12 mouse cellular contexts compared by ENCODE assay signal in the genomic region with DNA sequence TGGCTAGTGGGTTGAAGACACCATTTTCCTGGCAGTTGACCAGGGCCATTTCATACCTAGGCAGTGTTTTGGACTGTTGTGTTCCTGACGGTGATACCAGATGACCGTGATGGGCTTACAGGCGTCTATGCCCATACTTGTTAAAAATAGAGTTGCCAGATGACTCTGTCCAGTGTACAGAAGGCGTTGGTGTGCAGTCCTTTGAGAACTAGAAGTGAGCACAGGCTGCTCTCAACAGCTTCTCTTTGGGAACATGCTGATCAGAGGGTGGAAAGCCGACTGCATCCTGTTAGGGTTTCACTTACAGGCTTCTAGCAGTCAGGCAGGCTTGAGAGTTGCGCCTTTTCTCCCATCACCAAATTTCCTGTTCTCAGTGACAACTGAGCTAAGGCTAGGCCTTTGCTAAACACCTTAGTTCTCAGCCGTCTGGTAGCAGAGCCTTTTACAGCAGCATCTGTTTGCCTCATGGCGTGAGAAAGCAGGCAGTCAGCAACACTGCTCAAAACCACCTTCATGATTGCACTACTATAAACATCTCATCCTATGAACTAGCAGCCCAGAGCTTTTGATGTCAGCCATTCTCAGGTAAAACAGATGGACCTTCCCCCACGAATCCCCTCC.
DNase-seq lines count a peak whose midpoint lies in the region; ATAC-seq and TF ChIP-seq lines count a peak whose summit lies in the region.
"Had no signal": no experiment of that assay in that cellular context is flagged by ENCODE, and none has a peak within 500 bp of the region (broad histone marks: within the 10 kb centered on the region; RNA-seq: fewer than 3 reads in every experiment).

No protein-coding gene starts in this region.

- no peak overlapping the region for H3K4me3 ChIP-seq in embryonic facial prominence, embryonic 12.5 days
- H3K4me3 ChIP-seq in embryonic facial prominence, embryonic 10.5 days, result no peak overlapping the region
- no peak overlapping the region for H3K4me3 ChIP-seq in hindbrain, embryonic 16.5 days (ENCODE audit: low read length)
- no peak overlapping the region for H3K4me3 ChIP-seq in hindbrain, embryonic 14.5 days (replicated peaks; ENCODE audit: low read length)
- no peak overlapping the region for H3K4me3 ChIP-seq in heart, adult 2 months
- H3K4me3 ChIP-seq: liver, embryonic 12.5 days had no signal

- WGBS in embryonic facial prominence, embryonic 12.5 days, result 66% methylated on average over 9 of the region's 9 CpGs
- WGBS in embryonic facial prominence, embryonic 10.5 days, result 75% methylated on average over 9 of the region's 9 CpGs
- 82% methylated on average over 9 of the region's 9 CpGs for WGBS in hindbrain, embryonic 16.5 days
- WGBS in hindbrain, embryonic 14.5 days, result 75% methylated on average over 9 of the region's 9 CpGs
- 35% methylated on average over 9 of the region's 9 CpGs for WGBS in heart, adult 2 months

- no peaks in the 10 kb centered on the region for H3K36me3 ChIP-seq in embryonic facial prominence, embryonic 12.5 days
- H3K36me3 ChIP-seq in embryonic facial prominence, embryonic 10.5 days (replicated peaks), result no peaks in the 10 kb centered on the region
- no peaks in the 10 kb centered on the region for H3K36me3 ChIP-seq in hindbrain, embryonic 16.5 days (ENCODE audit: control insufficient read depth, insufficient read depth, low read length)
- H3K36me3 ChIP-seq in hindbrain, embryonic 14.5 days (replicated peaks; ENCODE audit: control insufficient read depth, insufficient read depth), result no peaks in the 10 kb centered on the region
- H3K36me3 ChIP-seq in heart, adult 2 months (ENCODE audit: control insufficient read depth, insufficient read depth, low read length), result peaks cover 16% of the 10 kb centered on the region
- H3K36me3 ChIP-seq: liver, embryonic 12.5 days had no signal

- no peaks in the 10 kb centered on the region for H3K9me3 ChIP-seq in embryonic facial prominence, embryonic 12.5 days
- no peaks in the 10 kb centered on the region for H3K9me3 ChIP-seq in embryonic facial prominence, embryonic 10.5 days
- no peaks in the 10 kb centered on the region for H3K9me3 ChIP-seq in hindbrain, embryonic 16.5 days (ENCODE audit: control insufficient read depth, low read length)
- no peaks in the 10 kb centered on the region for H3K9me3 ChIP-seq in hindbrain, embryonic 14.5 days (ENCODE audit: control insufficient read depth, low read length)
- H3K9me3 ChIP-seq: liver, embryonic 12.5 days had no signal

- no peak for TF ChIP-seq POLR2A in heart, adult 2 months (IDR thresholded peaks at IDR 0.05; ENCODE audit: insufficient read depth, low read depth, low read length)

- peaks cover 5% of the 10 kb centered on the region; the same call in 1 of the 2 replicates for H3K79me2 ChIP-seq in heart, adult 2 months (replicated peaks; ENCODE audit: control insufficient read depth, insufficient read depth, low read length)

- no peak for TF ChIP-seq EP300 in heart, adult 2 months (IDR thresholded peaks at IDR 0.05; ENCODE audit: insufficient read depth, low read depth, low read length)

- no peaks in the 10 kb centered on the region for H3K27me3 ChIP-seq in embryonic facial prominence, embryonic 12.5 days
- no peaks in the 10 kb centered on the region for H3K27me3 ChIP-seq in embryonic facial prominence, embryonic 10.5 days (replicated peaks; ENCODE audit: low read depth, poor library complexity, severe bottlenecking)
- H3K27me3 ChIP-seq in hindbrain, embryonic 16.5 days (replicated peaks; ENCODE audit: control insufficient read depth, insufficient read depth, low read length), result no peaks in the 10 kb centered on the region
- H3K27me3 ChIP-seq in hindbrain, embryonic 14.5 days (ENCODE audit: control insufficient read depth, insufficient read depth, low read length), result no peaks in the 10 kb centered on the region
- no peaks in the 10 kb centered on the region for H3K27me3 ChIP-seq in heart, adult 2 months (ENCODE audit: control insufficient read depth, insufficient read depth, low read length)
- H3K27me3 ChIP-seq: liver, embryonic 12.5 days had no signal

- H3K4me1 ChIP-seq in embryonic facial prominence, embryonic 12.5 days, result peaks cover 42% of the 10 kb centered on the region
- peaks cover 79% of the 10 kb centered on the region for H3K4me1 ChIP-seq in embryonic facial prominence, embryonic 10.5 days
- H3K4me1 ChIP-seq in hindbrain, embryonic 16.5 days (ENCODE audit: control insufficient read depth, insufficient read depth, low read depth, low read length), result peaks cover 34% of the 10 kb centered on the region
- peaks cover 65% of the 10 kb centered on the region for H3K4me1 ChIP-seq in hindbrain, embryonic 14.5 days (replicated peaks; ENCODE audit: control insufficient read depth, insufficient read depth, low read length)
- H3K4me1 ChIP-seq in heart, adult 2 months (ENCODE audit: control insufficient read depth, insufficient read depth, low read length), result peaks cover 26% of the 10 kb centered on the region
- H3K4me1 ChIP-seq: liver, embryonic 12.5 days had no signal

- TF ChIP-seq CTCF in heart, adult 2 months (IDR thresholded peaks at IDR 0.05), result no peak

- no peak overlapping the region for H3K9ac ChIP-seq in embryonic facial prominence, embryonic 12.5 days
- no peak overlapping the region for H3K9ac ChIP-seq in hindbrain, embryonic 16.5 days (ENCODE audit: low read depth, low read length)
- no peak overlapping the region for H3K9ac ChIP-seq in hindbrain, embryonic 14.5 days
- H3K9ac ChIP-seq in heart, adult 2 months (ENCODE audit: low read depth, low read length), result no peak overlapping the region
- H3K9ac ChIP-seq: liver, embryonic 12.5 days had no signal

- intact Hi-C loops in heart, adult 2 months (cut with DNase I), result loop anchor here (5.0 kb wide), 1 partner anchor 97 kb away; no protein-coding TSS in a partner anchor
- intact Hi-C loops in heart, postnatal 10 days (cut with DNase I), result no loop called here

- H3K4me2 ChIP-seq in embryonic facial prominence, embryonic 12.5 days (replicated peaks), result no peak overlapping the region
- H3K4me2 ChIP-seq in hindbrain, embryonic 16.5 days (ENCODE audit: low read length), result no peak overlapping the region
- no peak overlapping the region for H3K4me2 ChIP-seq in hindbrain, embryonic 14.5 days (replicated peaks)
- H3K4me2 ChIP-seq: liver, embryonic 12.5 days had no signal

- DNase-seq in embryonic facial prominence, embryonic 10.5 days (ENCODE audit: low spot score), result no peak
- DNase-seq in hindbrain, embryonic 14.5 days (ENCODE audit: low spot score), result no peak
- no peak for DNase-seq in heart, adult 2 months
- peak; percentile 44 to 52 for DNase-seq in heart, postnatal 10 days
- DNase-seq in cerebellum, postnatal 10 days, result no peak
- DNase-seq: adrenal gland, postnatal 10 days; kidney, postnatal 14 days; midbrain, embryonic 14.5 days had no signal

- 0 out of 2 replicates have a peak overlapping the region, but pooled peaks have one; percentile 17 for H3K27ac ChIP-seq in embryonic facial prominence, embryonic 12.5 days
- H3K27ac ChIP-seq in embryonic facial prominence, embryonic 10.5 days (replicated peaks), result no peak overlapping the region
- H3K27ac ChIP-seq in hindbrain, embryonic 16.5 days (ENCODE audit: low read depth, low read length), result peak overlapping the region; percentile 13; the same call in 1 of the 2 replicates
- no peak overlapping the region for H3K27ac ChIP-seq in hindbrain, embryonic 14.5 days
- peak overlapping the region; percentile 98 for H3K27ac ChIP-seq in heart, adult 2 months
- H3K27ac ChIP-seq: liver, embryonic 12.5 days had no signal

- no peak for ATAC-seq in embryonic facial prominence, embryonic 12.5 days (ENCODE audit: insufficient number of reproducible peaks, insufficient read depth, low FRiP score, low TSS enrichment)
- ATAC-seq in hindbrain, embryonic 16.5 days, result no peak
- no peak for ATAC-seq in hindbrain, embryonic 14.5 days (ENCODE audit: low FRiP score)
- no peak for ATAC-seq in megakaryocyte-erythroid progenitor cell, adult 5-6 weeks (replicated peaks; ENCODE audit: low FRiP score, low TSS enrichment, poor library complexity, severe bottlenecking)
- ATAC-seq: liver, embryonic 12.5 days had no signal

Comparison
In these comparisons a context has a peak if more than half of its experiments do, and no peak if none do; other contexts are left out.
1. H3K27ac ChIP-seq: peak in embryonic facial prominence, embryonic 12.5 days (single experiment), hindbrain, embryonic 16.5 days (single experiment) and heart, adult 2 months (single experiment); none in embryonic facial prominence, embryonic 10.5 days (single experiment) and hindbrain, embryonic 14.5 days (single experiment).
2. DNase-seq: peak in heart, postnatal 10 days (2 of 2); none in embryonic facial prominence, embryonic 10.5 days (single experiment), hindbrain, embryonic 14.5 days (single experiment), heart, adult 2 months (0 of 2) and cerebellum, postnatal 10 days (0 of 2).